Mouse (Mus musculus) heart, adult 11 months (tissue): ENCODE measurements around the gene Slc24a4.

Experiments used
- DNase-seq: peaks from one replicate; pipeline ENCODE4 v3.0.0; 2022

Gene Slc24a4

DNA sequence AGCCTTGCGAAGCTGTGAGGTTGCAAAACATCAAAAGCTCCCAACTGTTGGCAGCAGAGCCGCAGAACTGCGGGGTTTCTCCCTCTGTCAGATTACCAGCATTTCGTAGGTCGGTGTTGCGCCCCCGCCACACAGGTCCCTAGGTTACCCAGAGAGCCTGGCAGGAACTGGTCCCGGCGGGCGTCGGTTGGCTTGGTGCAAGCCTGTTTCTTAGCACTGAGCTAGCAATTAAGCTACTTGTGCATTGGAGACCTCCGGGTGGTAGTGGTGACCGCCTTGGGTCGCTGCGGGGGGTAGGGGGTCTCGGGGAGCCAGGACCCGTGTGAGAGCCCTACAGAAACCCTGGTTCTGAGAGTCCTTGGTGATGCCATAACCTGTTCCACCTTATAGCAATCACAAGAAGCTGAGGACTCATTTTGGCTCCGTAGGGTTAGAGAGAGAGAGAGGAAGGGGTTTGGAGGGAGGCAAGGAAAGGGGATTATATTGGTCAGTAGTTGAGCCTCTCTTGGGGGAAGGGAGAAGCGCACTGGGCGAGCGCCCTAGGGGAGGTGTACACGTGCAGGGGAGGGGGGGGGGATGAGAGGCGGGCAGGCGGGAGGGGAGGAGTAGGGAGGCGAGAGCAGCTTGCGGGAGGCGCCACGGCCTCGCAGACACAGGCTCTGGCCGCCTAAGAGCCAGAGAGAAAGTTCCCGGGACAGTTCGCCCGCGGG, at the start of gene Slc24a4:
Slc24a4 (plus strand) TSS at position 653 of the 710 bp plus-strand sequence.
- DNase-seq = no peak

DNA sequence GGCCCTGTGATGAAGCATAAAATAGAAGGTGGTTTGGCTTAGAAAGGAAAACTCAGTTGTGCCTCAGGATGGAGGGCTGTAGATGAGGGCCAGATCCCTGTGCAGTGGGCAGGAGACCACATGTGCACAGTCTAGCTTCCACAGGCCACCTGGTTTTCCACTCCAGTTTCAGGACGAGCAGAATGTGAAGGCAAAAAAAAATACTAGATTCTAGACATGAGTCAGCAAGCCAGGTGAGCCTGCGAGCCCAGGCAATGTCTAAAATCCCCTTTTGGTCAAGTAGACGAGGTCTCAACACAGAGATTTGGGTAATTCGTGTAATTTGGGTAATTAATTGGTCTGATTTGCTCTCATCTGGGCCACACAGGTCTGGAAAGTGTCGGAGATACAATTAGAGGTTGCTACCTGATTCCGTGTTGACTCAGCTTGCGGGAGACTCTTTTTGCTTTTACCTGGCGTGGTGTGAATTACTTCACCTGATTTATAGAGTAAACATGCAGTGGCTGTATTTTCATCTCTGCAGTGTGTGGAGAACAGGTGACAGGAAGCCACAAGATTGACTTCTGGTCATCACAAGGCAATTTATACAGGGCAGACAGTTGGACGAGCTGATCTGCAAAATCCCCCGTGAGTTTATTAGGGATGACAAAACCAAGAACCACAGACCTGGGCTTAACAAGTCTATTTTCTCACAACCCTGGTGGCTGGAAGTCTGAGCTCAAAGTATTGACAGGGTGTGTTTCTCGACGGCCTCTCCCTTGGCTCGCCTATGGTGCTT, 45.7 kb upstream of the Slc24a4 start:
- no peak for DNase-seq

DNA sequence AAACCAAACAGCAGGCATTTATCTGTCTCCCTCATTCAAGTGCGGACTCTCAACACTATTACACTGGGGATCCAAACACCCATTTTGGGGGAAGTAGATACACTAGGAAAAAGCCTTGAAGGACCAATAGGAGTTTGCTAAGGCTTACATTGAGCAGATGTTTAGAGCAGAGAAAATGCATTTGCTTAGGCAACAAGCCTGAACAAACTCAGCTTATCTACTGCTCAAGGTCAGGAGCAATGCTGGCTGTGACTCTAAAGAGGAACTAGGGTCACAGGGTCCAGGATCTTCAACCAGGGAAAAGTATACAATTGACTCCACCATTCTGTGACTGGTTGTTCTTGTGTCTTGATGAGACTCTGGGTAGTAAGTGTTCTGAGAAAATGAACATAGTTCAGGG, 38.0 kb upstream of the Slc24a4 start:
- no peak for DNase-seq

DNA sequence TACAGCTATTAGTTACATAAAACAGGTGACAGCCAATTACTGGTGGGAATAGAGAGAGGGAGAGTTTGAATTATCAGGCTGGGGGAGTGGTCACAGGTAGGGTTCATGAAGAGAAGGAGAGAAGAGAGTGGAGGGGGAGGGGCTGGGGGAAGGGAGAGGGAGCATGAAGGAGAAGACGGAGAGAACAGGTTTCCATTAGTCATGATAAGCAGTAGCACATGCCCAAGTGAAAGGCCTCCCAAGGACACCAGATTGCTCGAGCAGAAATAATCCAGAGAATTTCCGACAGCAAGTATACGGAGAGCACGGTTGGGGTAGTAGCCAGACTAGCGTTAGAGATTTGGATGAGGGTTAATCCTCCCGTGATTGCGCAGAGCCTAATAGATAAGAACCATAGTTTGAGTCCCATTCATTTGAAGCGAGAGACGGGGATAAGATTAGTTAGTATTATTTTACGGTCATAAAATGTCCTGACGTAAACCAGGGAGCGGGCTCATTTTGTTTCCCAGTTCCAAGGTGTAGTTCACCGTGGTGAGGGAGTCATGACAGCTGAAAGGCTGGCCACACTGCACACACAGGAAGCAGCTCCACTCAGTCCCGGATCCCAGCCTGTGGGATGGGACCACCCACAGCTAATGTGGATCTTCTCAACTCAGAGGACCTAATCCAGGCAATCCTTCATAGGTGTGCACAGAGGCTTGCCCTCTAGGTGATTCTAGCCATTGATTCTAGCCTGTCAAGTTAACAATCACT, 36.0 kb upstream of the Slc24a4 start:
- DNase-seq = no peak

DNA sequence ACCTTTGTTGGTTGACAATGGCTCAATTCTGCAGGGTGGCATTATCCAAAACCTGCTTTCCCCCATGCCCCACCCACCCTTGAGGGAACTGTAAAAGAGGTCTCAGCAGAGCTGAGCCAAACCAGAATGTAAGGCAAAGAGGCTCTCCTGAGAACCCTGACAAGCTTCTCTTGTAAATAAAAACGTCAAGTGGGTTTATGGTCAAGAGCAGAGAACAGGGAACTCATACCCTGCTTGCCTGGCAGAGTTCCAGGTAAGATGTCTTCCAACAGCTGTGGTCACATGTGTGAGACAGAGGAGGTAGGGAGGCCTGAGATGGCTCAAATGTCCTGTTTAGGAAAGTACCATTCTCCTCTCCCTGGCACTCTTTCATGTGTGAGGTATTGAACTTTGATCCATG, 22.5 kb upstream of the Slc24a4 start:
- DNase-seq = no peak

DNA sequence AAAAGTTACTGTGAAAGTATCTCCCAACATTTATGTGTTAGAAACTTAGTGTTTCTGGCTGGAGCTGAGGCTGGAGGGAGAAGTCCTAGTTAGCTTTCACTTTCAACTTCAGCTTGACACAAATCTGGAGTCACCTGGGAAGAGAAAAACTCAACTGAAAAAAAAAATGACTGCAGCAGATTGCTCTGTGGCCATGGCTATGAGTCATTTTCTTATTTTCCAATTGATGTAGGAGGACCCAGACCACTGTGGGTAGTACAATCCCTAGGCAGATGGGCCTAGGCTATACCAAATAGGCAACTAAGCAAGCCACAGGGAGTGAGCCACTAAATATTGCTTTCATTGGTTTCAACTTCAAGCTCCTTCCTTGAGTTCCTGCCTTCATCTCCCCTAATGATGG, 19.7 kb upstream of the Slc24a4 start:
- DNase-seq = no peak

DNA sequence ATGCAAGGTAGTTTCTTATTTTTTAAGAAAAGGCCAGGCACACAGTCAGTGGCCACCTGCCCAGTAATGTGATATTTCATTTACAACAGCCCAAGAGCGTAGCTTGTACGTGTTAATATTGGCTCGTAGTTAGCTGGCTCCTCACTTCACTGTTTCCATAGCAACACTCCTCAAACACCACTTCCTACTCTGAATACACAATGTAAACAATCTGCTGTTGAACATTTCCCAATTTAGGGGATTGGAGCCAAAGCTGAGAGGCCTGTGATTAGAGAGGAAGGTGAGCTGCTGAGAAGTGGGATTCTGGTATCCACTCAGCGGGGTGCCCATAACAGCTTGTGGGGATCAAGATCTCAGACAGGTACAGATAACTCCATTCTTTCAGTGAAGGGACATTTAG, 16.0 kb upstream of the Slc24a4 start:
- peak; percentile 48 for DNase-seq

DNA sequence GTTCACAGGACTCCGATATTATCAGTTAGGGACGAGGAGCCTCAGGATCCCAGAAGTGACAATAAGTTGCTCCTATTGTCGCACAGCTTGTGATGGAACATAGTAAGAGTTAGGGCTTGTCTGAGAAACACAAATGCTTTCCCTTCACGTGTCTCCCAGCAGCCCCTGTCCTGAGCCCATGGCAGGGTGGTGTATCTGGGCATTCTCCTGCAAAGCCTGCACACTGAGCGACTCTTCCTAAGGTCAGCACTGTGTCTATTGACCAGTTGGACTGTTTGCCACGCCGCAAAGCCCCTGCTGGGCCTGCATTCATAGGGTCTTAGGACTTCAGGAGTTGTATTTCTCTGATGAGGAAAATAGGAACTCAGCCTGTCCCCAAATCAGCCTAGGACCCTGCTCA, 15.6 kb upstream of the Slc24a4 start:
- DNase-seq = peak; percentile 56

DNA sequence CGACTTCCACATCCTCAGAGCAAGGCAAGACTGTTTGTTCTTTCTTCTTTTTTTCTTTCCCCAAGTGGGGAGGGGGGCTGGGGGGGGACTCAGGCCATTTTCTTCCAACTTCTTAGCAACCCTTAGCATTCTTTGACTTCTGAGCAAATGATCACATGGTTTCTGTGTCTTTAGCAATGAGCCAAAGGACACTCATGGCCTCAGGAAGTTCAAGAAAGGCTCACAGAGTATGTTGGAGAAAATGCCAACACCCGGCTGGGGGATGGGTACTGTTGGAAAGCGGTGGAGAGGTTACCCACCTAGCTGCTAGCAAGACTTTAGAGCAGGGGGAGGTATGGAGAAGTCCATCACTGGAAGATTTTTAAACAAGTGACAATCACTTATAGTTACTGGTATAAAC, 15.1 kb upstream of the Slc24a4 start:
- DNase-seq = no peak

DNA sequence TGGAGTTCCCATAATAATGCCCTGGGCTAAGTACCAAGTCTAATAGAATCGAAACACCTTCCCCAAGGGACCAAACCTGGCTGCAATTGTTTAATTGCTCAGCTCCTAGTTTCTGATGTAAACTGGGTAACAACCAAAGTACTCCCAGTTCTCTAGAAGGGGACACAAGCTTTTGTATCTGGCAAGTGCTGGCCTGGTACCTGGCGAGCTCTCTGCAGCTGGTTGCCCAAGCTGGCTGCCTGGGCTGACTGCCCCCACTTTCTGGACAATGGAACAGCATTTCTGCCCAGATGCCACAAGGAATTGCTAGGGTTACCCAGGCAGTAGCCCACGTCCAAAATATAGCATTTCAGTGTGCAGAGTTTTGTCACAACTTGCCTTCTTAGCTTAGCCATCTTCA, 12.0 kb upstream of the Slc24a4 start:
- DNase-seq = peak; percentile 73

DNA sequence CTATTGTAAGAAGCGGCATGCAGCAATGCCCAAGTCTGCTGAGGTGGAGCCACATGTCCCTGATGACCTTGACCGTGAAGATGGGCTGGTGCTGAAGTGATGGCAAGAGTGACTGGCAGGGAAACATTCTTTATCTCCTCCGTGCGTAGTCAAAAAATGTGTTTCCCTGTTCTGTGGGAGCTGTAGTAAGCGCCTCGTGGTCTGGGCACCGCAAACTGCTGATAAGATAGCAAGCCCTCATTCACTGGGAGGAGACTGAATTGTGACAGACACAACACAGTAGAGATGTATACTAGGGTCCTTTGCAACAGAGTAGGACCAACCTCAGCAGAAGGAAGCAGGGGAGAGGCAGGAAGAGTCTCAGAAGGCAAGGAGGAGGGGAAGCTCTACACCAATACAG, 10.5 kb upstream of the Slc24a4 start:
- peak; percentile 61 for DNase-seq

DNA sequence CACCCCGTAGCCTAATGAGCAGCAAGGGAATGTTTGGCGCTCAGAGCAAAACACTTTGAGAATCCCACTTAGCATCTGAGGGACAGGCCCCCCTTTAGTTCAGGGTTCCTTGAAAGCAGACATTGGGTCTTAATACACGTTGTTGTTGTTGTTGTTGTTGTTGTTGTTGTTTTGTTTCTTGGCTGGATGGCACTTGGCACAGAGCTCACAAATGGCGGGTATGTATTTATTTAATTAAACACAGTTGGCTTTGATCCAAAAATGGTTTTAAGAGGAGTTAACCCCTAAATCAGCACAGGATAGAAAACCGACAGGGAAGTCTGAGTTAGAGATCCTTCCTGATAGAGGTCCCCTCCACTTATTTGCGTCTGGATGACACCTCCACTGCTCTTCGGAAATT, 932 bp upstream of the Slc24a4 start:
- no peak for DNase-seq

DNA sequence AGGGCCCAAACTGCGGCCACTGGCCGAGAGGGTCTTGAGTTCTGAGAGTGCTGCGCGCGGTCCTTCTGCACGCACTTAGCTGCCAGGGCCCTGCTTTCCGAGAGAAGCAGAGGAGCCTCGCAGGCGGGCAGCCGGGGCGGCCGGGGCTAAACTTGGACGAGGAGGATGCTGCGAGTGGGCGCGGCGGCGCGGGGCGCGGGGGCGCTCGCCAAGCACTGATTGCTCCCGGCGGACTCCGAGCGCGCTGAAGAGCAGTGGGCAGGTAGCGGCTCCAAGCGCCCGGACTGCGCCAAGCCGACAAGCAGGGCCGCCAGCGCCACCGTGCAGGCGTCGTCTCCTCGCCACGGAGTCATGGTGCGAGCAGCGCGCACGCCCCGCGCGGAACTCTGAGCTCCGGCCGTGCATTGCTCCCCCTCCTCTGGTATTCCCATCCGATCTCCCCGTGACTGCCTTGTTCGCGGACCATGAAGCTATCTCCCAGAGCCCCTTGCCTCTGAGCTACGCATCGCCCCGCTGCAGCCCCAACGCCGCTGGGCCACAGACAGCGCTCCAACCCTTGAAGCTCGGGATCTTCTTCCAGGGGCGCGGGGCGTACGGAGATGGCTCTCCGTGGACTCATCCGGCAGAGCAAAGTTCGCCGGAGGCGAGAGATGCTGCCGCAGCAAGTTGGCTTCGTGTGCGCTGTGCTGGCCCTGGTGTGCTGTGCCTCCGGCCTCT, 416 bp downstream of the Slc24a4 start:
- DNase-seq = peak; percentile 91

DNA sequence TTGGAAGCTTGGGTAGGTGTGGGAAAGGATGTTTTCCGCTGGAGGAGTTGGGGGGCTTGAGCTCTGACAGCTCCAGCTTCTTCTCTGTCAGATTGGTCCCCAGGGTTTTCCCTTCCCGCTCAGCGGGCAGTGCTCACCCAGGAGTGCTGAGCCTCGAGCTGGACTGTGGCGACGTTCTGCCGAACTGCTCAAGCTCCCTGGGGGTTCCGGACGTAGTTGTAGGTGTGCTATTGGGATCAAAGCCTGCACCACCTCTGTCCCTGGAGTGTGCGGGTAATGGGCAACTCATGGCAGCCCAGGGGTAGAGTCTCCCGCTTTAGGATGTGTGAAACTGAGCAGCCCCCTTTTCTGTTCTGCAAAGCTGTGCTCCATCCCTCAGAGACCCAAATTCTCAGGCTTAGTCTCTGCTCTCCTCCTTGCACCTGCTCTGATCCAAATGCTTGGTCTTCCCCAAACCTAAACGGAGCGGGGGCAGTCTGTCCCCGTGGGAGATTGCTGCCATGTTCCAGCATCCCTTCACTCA, 1.0 kb downstream of the Slc24a4 start:
- no peak for DNase-seq

DNA sequence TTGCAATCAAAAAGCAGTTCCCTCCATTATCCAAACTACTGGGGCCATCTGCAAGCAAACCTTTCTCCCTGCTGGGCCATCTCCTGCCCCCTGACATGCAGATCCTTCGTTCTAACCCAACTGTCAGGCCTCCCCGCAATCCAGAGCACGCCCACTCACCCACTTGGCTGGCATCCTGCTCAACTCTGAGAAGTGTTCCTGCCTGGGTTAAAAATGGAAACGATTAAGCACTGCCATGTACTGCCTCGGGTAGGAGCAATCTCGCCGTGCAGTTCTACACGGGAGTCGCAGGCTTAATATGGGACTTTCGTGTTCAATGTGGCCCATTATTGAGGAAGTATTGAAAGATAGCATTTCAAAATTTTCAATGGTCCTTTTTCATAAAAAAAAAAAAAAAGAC, 11.2 kb downstream of the Slc24a4 start:
- peak; percentile 95 for DNase-seq

DNA sequence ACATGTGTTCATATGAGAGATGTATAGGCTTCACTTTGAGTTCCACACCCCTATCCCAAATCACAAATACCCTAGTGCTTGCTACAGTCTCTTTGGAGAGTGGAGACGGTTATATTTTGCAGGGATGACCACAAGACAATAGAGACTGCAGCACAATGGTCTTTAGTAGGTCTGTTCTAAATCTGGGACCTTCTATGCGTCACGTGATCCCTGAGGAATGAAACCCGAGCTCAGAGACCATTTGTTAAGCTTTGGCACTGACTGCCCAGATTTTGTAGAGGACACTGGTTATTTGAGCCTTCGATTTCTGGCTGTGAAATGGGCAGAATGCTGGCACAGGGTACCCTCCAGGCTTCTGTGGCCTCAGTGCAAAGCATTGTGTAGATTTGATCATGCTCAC, 12.8 kb downstream of the Slc24a4 start:
- no peak for DNase-seq

DNA sequence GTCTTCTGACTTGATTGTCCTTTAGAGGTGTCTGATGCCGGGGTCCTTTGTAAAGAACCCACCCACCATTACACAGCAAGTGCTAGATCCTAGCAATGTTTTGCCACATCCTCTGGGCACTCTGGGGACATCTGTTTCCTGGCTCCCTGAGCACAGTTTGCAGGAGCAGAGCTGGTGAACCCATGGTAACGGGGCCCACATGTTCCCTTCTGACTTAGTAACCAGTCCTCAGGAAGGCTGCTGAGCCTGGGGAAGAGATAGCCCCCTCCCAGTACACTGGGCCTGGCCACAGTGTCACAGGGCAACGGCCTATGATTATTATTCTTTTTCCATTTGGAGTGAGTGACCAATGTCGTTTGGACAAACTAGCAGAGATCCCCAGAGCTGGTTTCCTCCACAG, 19.1 kb downstream of the Slc24a4 start:
- DNase-seq = no peak

DNA sequence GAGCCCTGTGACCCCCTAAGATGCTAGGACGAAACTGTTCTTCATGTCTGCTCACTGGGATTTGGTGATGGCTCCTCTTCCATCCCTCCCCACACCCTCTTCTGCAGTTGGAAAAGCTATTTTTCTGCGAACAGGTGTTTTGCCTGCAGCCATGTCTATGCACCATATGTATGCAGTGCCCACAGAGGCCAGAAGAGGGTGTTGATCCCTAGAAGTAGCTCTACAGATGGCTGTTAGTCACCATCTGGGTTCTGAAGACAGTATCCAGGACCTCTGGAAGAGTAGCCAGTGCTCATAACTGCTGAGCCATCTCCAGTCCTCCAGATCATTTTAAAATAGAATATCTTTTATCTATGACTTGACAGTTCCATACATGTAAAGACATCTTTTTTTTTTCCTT, 20.2 kb downstream of the Slc24a4 start:
- no peak for DNase-seq

DNA sequence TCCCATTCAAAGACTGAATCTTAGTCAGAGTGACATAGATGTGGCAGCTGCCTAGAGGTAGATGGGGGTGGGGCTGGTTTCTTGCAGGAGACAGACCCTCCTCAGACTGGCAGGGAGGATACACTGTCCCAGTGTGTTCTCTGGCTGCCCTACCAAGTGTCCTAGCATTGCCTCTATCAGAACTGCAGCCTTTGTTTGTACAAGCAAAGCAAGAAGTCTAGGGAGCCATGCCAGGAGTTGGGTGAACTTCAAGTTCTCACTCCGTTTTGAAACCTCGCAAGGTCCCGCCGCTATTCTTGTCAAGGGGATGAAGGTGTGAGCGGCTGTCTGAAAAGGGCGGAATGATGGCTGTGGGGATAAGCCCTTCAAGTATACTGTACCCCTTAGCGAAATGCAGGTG, 22.7 kb downstream of the Slc24a4 start:
- peak; percentile 93 for DNase-seq

DNA sequence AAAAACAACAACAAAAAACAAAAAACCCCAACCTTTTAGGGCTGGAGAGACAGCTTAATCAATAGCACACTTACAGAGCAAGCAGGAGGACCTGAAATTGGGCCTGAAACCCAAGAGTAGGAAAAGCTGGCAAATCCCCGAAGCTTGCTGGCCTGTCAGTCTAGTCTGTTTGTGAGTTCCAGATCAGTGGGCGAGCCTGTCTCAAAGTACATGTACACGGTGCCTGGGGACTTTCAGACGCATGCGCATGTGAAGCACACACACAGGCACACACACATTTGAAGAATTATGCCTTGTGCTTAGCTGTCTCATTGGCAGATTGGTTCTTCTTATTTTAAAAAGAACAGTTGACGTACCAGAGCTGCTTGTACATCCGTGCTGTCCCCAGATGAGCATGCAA, 25.3 kb downstream of the Slc24a4 start:
- no peak for DNase-seq

DNA sequence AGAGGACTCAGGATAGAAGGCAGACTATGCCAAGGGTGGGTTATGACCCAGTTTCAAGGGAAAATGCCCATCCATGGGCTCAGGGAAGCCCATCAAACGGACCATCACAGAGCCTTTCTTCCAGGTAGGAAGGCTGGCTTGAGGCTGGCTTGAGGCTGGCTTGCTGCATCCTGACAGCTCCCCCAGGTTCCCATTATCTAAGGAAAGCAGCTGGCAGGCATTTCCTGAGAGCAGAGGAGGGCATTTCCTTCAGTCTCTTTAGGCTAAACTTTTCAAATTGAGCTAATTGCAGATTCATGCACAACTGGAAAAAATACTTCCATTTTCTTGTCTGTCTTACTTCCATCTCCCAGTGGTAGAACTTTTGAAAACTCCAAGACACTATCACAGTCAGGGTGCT, 26.3 kb downstream of the Slc24a4 start:
- DNase-seq = no peak

DNA sequence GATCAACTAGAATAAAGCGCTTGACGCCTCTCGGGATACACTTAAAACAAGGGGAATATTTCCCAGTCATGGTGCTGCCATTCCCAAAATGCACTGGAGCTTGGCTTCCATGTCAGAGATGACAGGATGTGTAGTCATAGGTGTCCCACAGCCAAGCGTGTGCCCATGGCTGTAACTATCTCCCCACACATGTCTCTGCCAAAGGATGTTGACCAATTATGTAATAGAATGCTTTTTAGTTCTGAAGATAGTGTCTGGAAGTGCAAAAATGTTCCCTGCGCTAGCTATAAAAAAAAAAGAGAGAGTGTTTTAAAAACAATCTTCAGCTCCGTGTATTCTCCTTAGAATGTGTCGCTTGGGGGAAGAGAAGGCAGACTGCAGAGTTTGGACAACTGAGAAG, 36.1 kb downstream of the Slc24a4 start:
- no peak for DNase-seq

DNA sequence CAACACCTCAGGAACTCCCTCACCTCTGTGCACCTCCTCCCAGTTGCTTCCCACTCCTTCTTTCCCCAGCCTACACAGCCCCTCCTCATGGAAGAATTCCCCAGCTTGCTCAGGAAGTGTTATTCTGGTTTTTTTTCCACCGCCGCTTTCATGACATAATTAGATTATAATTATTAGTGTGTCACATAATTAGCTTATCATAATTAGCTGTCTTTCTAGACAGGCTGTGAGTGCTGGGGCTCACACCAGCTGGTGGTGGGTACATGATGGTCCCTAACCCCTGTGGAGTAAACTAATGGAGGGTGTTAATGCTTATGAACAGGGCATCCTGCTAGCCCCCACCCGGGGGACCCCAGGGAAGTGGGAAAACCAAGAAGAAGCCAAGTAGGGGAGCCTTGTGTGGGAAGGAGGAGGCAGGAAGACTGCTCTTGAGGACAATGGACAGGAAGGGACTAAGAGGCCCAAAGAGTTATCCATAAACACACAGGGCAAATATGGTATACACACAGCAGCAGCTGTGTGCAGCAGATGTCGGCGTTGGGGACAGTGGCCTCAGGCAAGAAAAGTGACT, 38.2 kb downstream of the Slc24a4 start:
- no peak for DNase-seq
